Mouse (Mus musculus): Measurements from ENCODE around the gene Vmn2r13. TPM values are rescaled to one million over a fixed set of nuclear protein-coding genes. Genes with fewer than 3 reads are reported as not detected.
"Not testable (repeated sequence)": the region's sequence is repeated elsewhere in the genome, so short reads cannot be mapped to it uniquely, and the experiment has no call there.

The Vmn2r13 gene
- polyA plus RNA-seq (2012; rRNA removed) = not detected in 2 replicates

GRCm38 (mm10) chr5:109192099-109192498 lies at the start of gene Vmn2r13:
Gene Vmn2r13, minus strand, starts transcription at chr5:109192199.
- not testable (repeated sequence) for DNase-seq (ENCODE audit: extremely low spot score in 1 of 2, low spot score in 1 of 2)

DNA sequence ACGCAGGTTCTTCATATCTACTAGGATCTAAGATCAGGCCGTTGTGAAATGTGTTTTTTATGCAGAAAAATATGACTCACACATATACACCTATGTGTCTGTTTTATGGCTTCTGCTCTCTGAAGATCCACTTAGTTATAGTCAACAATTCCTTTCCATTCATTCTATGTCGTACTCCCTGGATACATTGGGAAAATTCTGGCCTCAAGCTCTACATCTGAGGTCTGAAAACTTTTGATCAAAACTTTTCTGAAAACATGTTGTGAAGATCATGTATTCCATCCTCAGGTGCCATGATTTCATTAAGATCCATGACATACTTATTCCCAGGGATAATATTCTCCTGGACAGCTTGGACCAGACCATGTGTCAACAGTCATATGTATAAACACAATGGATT lies 32.6 kb upstream of the Vmn2r13 start, which contains the start of gene Vmn2r14:
Gene Vmn2r14, minus strand, starts transcription at position 101 of the 400 bp plus-strand sequence.
- no peak for DNase-seq (ENCODE audit: extremely low spot score in 1 of 2, low spot score in 1 of 2)

DNA sequence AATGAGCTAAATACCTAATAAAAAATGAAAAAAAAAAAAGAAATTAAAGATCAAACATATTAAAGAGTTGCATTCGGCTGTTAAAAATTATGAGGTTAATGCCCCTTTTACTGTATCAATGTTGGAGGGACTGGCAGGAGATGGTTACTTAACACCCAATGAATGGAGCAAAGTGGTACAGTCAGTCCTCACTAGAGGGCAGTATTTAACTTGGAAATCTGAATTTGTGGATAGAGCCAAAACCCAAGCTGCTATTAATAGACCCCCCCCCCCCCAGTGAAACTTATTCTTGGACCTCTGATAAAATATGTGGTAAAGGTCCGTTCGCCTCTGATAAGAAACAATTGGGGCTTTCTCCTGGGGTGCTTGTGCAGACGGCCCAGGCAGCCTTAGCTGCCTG lies 25.1 kb downstream of the Vmn2r13 start:
- not testable (repeated sequence) for DNase-seq (ENCODE audit: extremely low spot score in 1 of 2, low spot score in 1 of 2)

DNA sequence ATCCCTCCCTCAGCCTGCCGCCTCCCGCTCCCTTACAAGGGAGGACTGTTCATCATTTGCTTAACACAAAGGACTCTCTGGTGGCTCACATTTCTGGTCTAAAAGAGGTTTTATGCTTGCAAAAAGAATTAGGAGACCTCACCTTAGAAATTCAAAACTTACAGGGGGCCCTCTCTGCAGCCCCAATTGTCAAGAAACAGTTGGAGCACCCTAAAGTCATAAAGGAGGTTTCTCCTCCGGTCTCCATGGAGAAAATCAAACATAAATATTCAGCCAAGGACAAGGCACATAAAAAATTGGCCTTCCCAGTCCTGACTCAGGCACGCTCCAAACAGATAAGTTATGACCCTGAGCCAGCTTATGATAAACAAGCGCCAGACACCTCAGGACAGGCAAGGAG lies 31.9 kb downstream of the Vmn2r13 start:
- DNase-seq (ENCODE audit: extremely low spot score in 1 of 2, low spot score in 1 of 2) = no peak

DNA sequence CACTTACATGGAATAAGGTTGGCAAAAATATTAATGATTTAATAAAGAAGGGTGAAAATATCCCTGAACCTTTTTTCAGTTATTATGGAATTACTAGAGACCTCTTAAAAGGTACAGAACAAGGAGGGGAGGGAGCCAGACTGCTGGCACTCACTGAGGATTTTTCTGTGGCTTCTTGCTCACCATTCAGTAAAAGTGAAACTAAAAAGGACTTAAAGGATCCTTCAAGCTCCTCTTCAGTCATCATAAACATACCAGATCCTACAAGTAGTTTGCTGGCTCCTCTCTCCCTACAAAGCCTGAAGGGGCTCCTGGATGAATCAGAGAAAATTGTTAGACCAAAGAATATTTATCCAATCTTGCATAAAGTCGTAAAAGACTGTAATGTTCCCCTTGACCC lies 32.4 kb downstream of the Vmn2r13 start:
- DNase-seq (ENCODE audit: extremely low spot score in 1 of 2, low spot score in 1 of 2) = not testable (repeated sequence)

DNA sequence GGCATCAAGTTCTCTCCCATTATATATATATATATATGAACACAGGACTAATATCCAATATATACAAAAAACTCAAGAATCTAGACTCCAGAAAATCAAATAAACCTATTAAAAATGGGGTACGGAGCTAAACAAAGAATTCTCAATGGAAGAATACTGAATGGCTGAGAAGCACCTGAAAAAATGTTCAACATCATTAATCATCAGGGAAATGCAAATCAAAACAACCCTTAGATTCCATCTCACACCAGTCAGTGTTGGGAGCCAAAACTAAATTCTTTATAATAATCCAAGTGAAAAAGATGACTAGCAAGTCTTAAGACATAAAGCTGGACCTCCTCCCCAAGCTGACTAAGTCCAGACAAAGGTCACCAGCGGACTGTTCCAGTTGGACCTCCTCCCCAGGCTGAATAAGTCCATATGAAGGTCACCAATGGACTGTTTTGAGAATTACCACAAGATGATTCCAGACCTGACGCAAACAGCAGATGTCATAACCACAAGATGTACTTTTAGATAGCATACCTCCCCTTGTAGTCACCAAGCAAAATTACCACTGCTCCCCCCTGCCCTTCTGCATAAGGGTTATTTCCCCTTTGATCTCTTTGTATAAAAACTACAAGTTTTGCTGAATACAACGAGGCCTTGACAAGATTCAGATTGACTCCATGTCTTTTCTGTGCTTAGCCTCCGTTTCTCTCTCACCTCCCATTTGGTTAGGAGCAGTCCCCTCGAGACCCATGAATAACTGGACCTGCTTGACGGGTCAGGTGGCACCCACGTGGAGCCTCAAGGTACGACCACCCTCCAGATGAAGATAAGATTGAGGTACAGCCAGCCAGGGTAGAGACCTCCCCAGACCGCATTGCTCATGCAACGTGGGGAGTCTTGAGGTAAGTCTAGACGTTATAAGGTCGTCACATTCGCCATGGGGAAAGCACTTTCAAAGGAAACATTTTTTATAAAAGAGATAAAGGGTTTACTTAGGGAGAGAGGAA lies 33.2 kb downstream of the Vmn2r13 start:
- DNase-seq (ENCODE audit: extremely low spot score in 1 of 2, low spot score in 1 of 2) = not testable (repeated sequence)

- no peak for DNase-seq (ENCODE audit: extremely low spot score in 1 of 2, low spot score in 1 of 2)
Observed at GRCm38 (mm10) chr5:109139546-109139945, 52.5 kb downstream of the Vmn2r13 start.

- no peak for DNase-seq (ENCODE audit: extremely low spot score in 1 of 2, low spot score in 1 of 2)
Observed at GRCm38 (mm10) chr5:109136731-109137130, 55.3 kb downstream of the Vmn2r13 start.

Other genes with a start within 250 kb of the Vmn2r13 start
- not detected in 2 replicates for gene Vmn2r10, start 185.7 kb downstream of the Vmn2r13 start, polyA plus RNA-seq (2012; rRNA removed)
- not detected in 2 replicates for gene Vmn2r11, start 132.6 kb downstream of the Vmn2r13 start, polyA plus RNA-seq (2012; rRNA removed)
- not detected in 2 replicates for gene Vmn2r12, start 94.2 kb downstream of the Vmn2r13 start, polyA plus RNA-seq (2012; rRNA removed)
- gene Vmn2r14, start 32.5 kb upstream of the Vmn2r13 start, polyA plus RNA-seq (2012; rRNA removed) = not detected in 2 replicates
- gene Vmn2r15, start 105.4 kb upstream of the Vmn2r13 start, polyA plus RNA-seq (2012; rRNA removed) = not detected in 2 replicates
- not detected in 2 replicates for gene Vmn2r16, start 138.0 kb upstream of the Vmn2r13 start, polyA plus RNA-seq (2012; rRNA removed)
- gene Vmn2r17, start 227.5 kb upstream of the Vmn2r13 start, polyA plus RNA-seq (2012; rRNA removed) = not detected in 2 replicates

Data from frontal cortex, adult 2 months (tissue).